Mouse (Mus musculus) cerebellum, adult 9-10 months (tissue): Measurements from ENCODE around the gene 4931428L18Rik.

Source experiments
- DNase-seq: peaks from one replicate; pipeline ENCODE4 v3.0.0; 2022

4931428L18Rik gene

GRCm38 (mm10) chr1:31222564-31222963 lies at the start of gene 4931428L18Rik, which contains the start of gene Pih1d3:
4931428L18Rik (minus strand) TSS chr1:31222684.
Pih1d3 (plus strand) TSS chr1:31222838.
- no peak for DNase-seq

GRCm38 (mm10) chr1:31260218-31260923 lies 37.9 kb upstream of the 4931428L18Rik start:
- DNase-seq = no peak

GRCm38 (mm10) chr1:31233319-31234036 lies 11.0 kb upstream of the 4931428L18Rik start:
- DNase-seq = peak; percentile 7

GRCm38 (mm10) chr1:31220599-31221250 lies 1.8 kb downstream of the 4931428L18Rik start:
- no peak for DNase-seq

- no peak for DNase-seq
These were observed 7.7 kb downstream of the 4931428L18Rik start for GRCm38 (mm10) chr1:31214831-31215230.

- peak; percentile 54 for DNase-seq
These were observed 12.3 kb downstream of the 4931428L18Rik start for GRCm38 (mm10) chr1:31210144-31210543.

GRCm38 (mm10) chr1:31205770-31206169 lies 16.7 kb downstream of the 4931428L18Rik start:
- DNase-seq = no peak

GRCm38 (mm10) chr1:31205346-31205745 lies 17.1 kb downstream of the 4931428L18Rik start:
- no peak for DNase-seq

- DNase-seq = no peak
These were observed 18.7 kb downstream of the 4931428L18Rik start for GRCm38 (mm10) chr1:31203771-31204170.

- DNase-seq = no peak
These were observed 25.5 kb downstream of the 4931428L18Rik start for GRCm38 (mm10) chr1:31196959-31197358.

- no peak for DNase-seq
These were observed 26.9 kb downstream of the 4931428L18Rik start for GRCm38 (mm10) chr1:31195633-31196032.

GRCm38 (mm10) chr1:31190237-31190866 lies 32.1 kb downstream of the 4931428L18Rik start:
- no peak for DNase-seq

GRCm38 (mm10) chr1:31178264-31178663 lies 44.2 kb downstream of the 4931428L18Rik start:
- DNase-seq = peak; percentile 8

GRCm38 (mm10) chr1:31176101-31176500 lies 46.4 kb downstream of the 4931428L18Rik start, which contains the start of gene Lgsn:
Lgsn (plus strand) TSS chr1:31176401.
- DNase-seq = no peak

- no peak for DNase-seq
These were observed 47.1 kb downstream of the 4931428L18Rik start for GRCm38 (mm10) chr1:31175401-31175800.

- DNase-seq = no peak
These were observed 57.0 kb downstream of the 4931428L18Rik start for GRCm38 (mm10) chr1:31165326-31166121.

- no peak for DNase-seq
These were observed 57.8 kb downstream of the 4931428L18Rik start for GRCm38 (mm10) chr1:31164527-31165189.

GRCm38 (mm10) chr1:31156884-31157283 lies 65.6 kb downstream of the 4931428L18Rik start:
- DNase-seq = no peak

GRCm38 (mm10) chr1:31156185-31156584 lies 66.3 kb downstream of the 4931428L18Rik start:
- DNase-seq = no peak

GRCm38 (mm10) chr1:31153793-31154349 lies 68.6 kb downstream of the 4931428L18Rik start:
- peak; percentile 53 for DNase-seq

- DNase-seq = no peak
These were observed 69.6 kb downstream of the 4931428L18Rik start for GRCm38 (mm10) chr1:31152799-31153426.
